Mouse (Mus musculus) CH12.LX (cell line): Measurements from ENCODE around the gene Hcn4.

Experiments used
- HCFC1 ChIP-seq: IDR thresholded peaks from 2 replicates; pipeline ENCODE4 v1.6.1; 2012; ENCODE audit warnings: low read depth, mild to moderate bottlenecking, inconsistent platforms, low read length, improper control_type of control experiment
- POLR2A ChIP-seq: IDR thresholded peaks from 2 replicates; pipeline ENCODE4 v1.6.1; 2011; ENCODE audit warnings: low read depth, mild to moderate bottlenecking, improper control_type of control experiment, low read length
- POLR2AphosphoS2 ChIP-seq: IDR thresholded peaks from 2 replicates; pipeline ENCODE4 v1.6.1; 2011; ENCODE audit warnings: low read depth, low read length, improper control_type of control experiment

DNA sequence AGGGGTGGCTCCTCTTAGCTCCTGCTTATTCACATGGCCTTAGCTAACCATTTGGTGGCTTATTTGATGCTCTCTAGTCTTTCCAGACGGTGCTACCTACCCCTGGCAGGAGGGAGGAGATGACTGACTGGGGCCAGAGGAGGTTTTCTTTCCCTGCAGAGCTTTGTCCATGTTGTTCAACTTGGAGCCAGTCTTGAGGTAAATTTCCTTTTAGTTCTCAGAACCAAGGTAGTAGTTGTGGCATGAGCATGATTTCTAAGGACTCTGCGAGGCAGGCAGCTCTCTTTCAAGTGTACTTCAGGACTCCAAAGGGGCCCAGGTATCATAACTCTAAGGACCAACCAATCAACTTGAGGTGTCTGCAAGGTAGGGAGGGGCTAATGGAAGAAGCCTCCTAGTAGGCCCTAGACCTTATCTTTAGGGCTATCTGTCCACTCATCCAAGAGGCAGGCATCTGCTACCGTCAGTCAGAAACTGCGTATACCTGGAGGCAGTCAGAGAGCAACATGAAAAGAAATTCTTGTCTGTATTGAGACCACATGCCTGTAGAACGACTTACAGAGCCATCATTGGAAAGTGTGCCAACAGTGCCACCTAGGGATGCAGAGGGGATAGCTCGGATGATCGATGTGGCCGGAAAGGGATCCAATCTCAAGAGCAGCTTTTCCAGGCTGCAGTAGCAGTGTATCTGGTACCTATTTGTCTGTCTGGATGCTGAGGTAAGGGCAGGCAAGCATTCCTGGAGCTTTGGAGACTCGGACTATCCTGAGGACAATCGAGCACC is 50.5 kb downstream of the Hcn4 start:
- no peak for TF ChIP-seq POLR2AphosphoS2
- TF ChIP-seq HCFC1 = no peak
- no peak for TF ChIP-seq POLR2A
